ENCODE assay signal across 11 mouse cellular contexts in the genomic region with DNA sequence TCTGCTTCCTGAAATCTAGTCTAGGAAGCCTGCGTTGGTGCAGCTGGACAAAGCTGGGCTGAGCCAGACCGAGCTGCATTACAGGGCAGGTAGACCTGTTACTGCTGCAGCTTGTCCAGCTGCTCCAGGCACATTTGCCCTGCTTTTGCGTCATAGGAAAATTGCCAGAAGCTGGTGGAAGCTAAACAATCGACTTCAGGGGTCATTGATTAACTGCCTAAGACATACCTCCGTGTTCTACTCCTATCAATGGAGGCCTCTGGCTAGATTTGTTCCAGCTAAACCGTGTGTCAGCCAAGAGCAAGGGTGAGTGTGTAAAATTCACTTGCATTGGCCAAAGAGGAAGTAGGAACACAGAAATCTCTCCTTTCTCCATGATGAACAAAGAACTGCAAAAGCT. TPM values are rescaled to one million over a fixed set of nuclear protein-coding genes. Genes with fewer than 3 reads are reported as not detected.
DNase-seq lines count a peak whose midpoint lies in the region; ATAC-seq and TF ChIP-seq lines count a peak whose summit lies in the region.
"Had no signal": no experiment of that assay in that cellular context is flagged by ENCODE, and none has a peak within 500 bp of the region (broad histone marks: within the 10 kb centered on the region; RNA-seq: fewer than 3 reads in every experiment).

No protein-coding gene starts in this region.

- no peak for TF ChIP-seq EP300 in stomach, postnatal 0 days (optimal IDR thresholded peaks at IDR 0.05)

- no peaks in the 10 kb centered on the region for H3K27me3 ChIP-seq in lung, embryonic 15.5 days
- no peaks in the 10 kb centered on the region for H3K27me3 ChIP-seq in kidney, embryonic 14.5 days (ENCODE audit: control insufficient read depth, insufficient read depth, low read length)
- H3K27me3 ChIP-seq in stomach, postnatal 0 days (ENCODE audit: control insufficient read depth, insufficient read depth, low read length), result no peaks in the 10 kb centered on the region

- DNase-seq in adrenal gland, adult (ENCODE audit: inconsistent age in 2 of 2, low spot score in 1 of 2), result peak; percentile 18 to 62
- DNase-seq in adrenal gland, adult 18-20 months (ENCODE audit: low spot score in 2 of 2), result no peak
- DNase-seq in lung, postnatal 36 days, result no peak
- peak; percentile 77 for DNase-seq in stomach, postnatal 0 days (ENCODE audit: low spot score)
- DNase-seq in frontal cortex, postnatal 14 days (ENCODE audit: low spot score in 2 of 2), result no peak
- no peak for DNase-seq in adrenal gland, postnatal 36 days
- DNase-seq: forebrain, postnatal 0 days had no signal

- H3K27ac ChIP-seq in lung, embryonic 15.5 days, result peak overlapping the region; percentile 93
- peak overlapping the region; percentile 15; the same call in 1 of the 2 replicates for H3K27ac ChIP-seq in kidney, embryonic 14.5 days (ENCODE audit: low read depth, low read length)
- H3K27ac ChIP-seq in stomach, postnatal 0 days (replicated peaks), result peak overlapping the region; percentile 92

- peaks cover 66% of the 10 kb centered on the region for H3K4me1 ChIP-seq in lung, embryonic 15.5 days
- H3K4me1 ChIP-seq in kidney, embryonic 14.5 days (ENCODE audit: control insufficient read depth, insufficient read depth, low read length), result peaks cover 16% of the 10 kb centered on the region
- peaks cover 10% of the 10 kb centered on the region for H3K4me1 ChIP-seq in stomach, postnatal 0 days (replicated peaks; ENCODE audit: control insufficient read depth, insufficient read depth)

- no peaks in the 10 kb centered on the region for H3K36me3 ChIP-seq in lung, embryonic 15.5 days
- H3K36me3 ChIP-seq in kidney, embryonic 14.5 days (ENCODE audit: control insufficient read depth, insufficient read depth, low read length), result no peaks in the 10 kb centered on the region
- no peaks in the 10 kb centered on the region for H3K36me3 ChIP-seq in stomach, postnatal 0 days (ENCODE audit: control insufficient read depth, insufficient read depth, low read length)

- H3K4me3 ChIP-seq in lung, embryonic 15.5 days, result no peak overlapping the region
- H3K4me3 ChIP-seq in kidney, embryonic 14.5 days (ENCODE audit: low read length), result no peak overlapping the region
- H3K4me3 ChIP-seq in stomach, postnatal 0 days (ENCODE audit: low read depth, low read length), result no peak overlapping the region

- no peak for ATAC-seq in lung, embryonic 15.5 days (ENCODE audit: borderline replicate concordance, extremely low read depth, low FRiP score, low TSS enrichment)
- ATAC-seq in kidney, embryonic 14.5 days (ENCODE audit: low FRiP score, low TSS enrichment), result no peak
- peak; percentile 60 for ATAC-seq in stomach, postnatal 0 days (ENCODE audit: low FRiP score, low TSS enrichment)
- ATAC-seq: forebrain, postnatal 0 days; hindbrain, embryonic 16.5 days had no signal

- no peaks in the 10 kb centered on the region for H3K9me3 ChIP-seq in lung, embryonic 15.5 days
- no peaks in the 10 kb centered on the region for H3K9me3 ChIP-seq in kidney, embryonic 14.5 days (ENCODE audit: control insufficient read depth, low read length)
- no peaks in the 10 kb centered on the region for H3K9me3 ChIP-seq in stomach, postnatal 0 days (ENCODE audit: control insufficient read depth, low read length)

- no peak overlapping the region for H3K4me2 ChIP-seq in lung, embryonic 15.5 days
- H3K4me2 ChIP-seq in kidney, embryonic 14.5 days (replicated peaks; ENCODE audit: low read depth, low read length), result no peak overlapping the region
- no peak overlapping the region for H3K4me2 ChIP-seq in stomach, postnatal 0 days (replicated peaks; ENCODE audit: low read depth)
- H3K4me2 ChIP-seq: midbrain, embryonic 11.5 days had no signal

- H3K9ac ChIP-seq in lung, embryonic 15.5 days, result no peak overlapping the region
- no peak overlapping the region for H3K9ac ChIP-seq in kidney, embryonic 14.5 days (ENCODE audit: low read depth, low read length)
- no peak overlapping the region for H3K9ac ChIP-seq in stomach, postnatal 0 days (ENCODE audit: low read length)
- H3K9ac ChIP-seq: forebrain, postnatal 0 days had no signal

- 49% methylated on average over 6 of the region's 6 CpGs for WGBS in lung, embryonic 15.5 days
- 51% methylated on average over 6 of the region's 6 CpGs for WGBS in kidney, embryonic 14.5 days
- 13% methylated on average over 6 of the region's 6 CpGs for WGBS in stomach, postnatal 0 days

- no peak for TF ChIP-seq CTCF in stomach, postnatal 0 days (IDR thresholded peaks at IDR 0.05; ENCODE audit: low read depth)

RNA-seq across cellular contexts. Expression of a gene that starts 6.8 kb away (rescaled TPM):
- 10 to 100 TPM in 1 of 2 experiments, 1 to 10 TPM in 1; 7.9 to 19.0 TPM for total RNA-seq in adrenal gland, adult 18-20 months (2021)
- polyA plus RNA-seq in lung, embryonic 15.5 days (2015; fragmentation: Nextera tagmentation; extraction: Ambion mirVana), result 17.9 and 21.0 TPM in 2 replicates
- 6.8 and 7.7 TPM in 2 replicates for polyA plus RNA-seq in kidney, embryonic 14.5 days (2014; fragmentation: Nextera tagmentation; extraction: Ambion mirVana)
- polyA plus RNA-seq in stomach, postnatal 0 days (2015; fragmentation: Nextera tagmentation; extraction: Ambion mirVana), result 74.8 and 79.5 TPM in 2 replicates
- total RNA-seq in adrenal gland, postnatal 36 days (2021), result 10 to 100 TPM; 19.2 to 36.5 TPM

RNA-seq across cellular contexts. Expression of a gene that starts 8.4 kb away (rescaled TPM):
- total RNA-seq in adrenal gland, adult 18-20 months (2021), result 10 to 100 TPM; 62.9 to 71.2 TPM
- polyA plus RNA-seq in lung, embryonic 15.5 days (2015; fragmentation: Nextera tagmentation; extraction: Ambion mirVana), result 50.1 and 54.4 TPM in 2 replicates
- polyA plus RNA-seq in kidney, embryonic 14.5 days (2014; fragmentation: Nextera tagmentation; extraction: Ambion mirVana), result 35.9 and 36.1 TPM in 2 replicates
- 41.0 and 43.5 TPM in 2 replicates for polyA plus RNA-seq in stomach, postnatal 0 days (2015; fragmentation: Nextera tagmentation; extraction: Ambion mirVana)
- 10 to 100 TPM; 60.5 to 73.4 TPM for total RNA-seq in adrenal gland, postnatal 36 days (2021)

RNA-seq across cellular contexts. Expression of a gene that starts 23.4 kb away (rescaled TPM):
- total RNA-seq in adrenal gland, adult 18-20 months (2021), result 100 to 1,000 TPM; 134 to 185 TPM
- polyA plus RNA-seq in lung, embryonic 15.5 days (2015; fragmentation: Nextera tagmentation; extraction: Ambion mirVana), result 1,042 and 1,079 TPM in 2 replicates
- 1,061 and 1,103 TPM in 2 replicates for polyA plus RNA-seq in kidney, embryonic 14.5 days (2014; fragmentation: Nextera tagmentation; extraction: Ambion mirVana)
- 251 and 296 TPM in 2 replicates for polyA plus RNA-seq in stomach, postnatal 0 days (2015; fragmentation: Nextera tagmentation; extraction: Ambion mirVana)
- 100 to 1,000 TPM; 188 to 218 TPM for total RNA-seq in adrenal gland, postnatal 36 days (2021)

RNA-seq across cellular contexts. Expression of a gene that starts 26.6 kb away (rescaled TPM):
- total RNA-seq in adrenal gland, adult 18-20 months (2021), result 10 to 100 TPM; 11.5 to 16.7 TPM
- 24.1 and 24.7 TPM in 2 replicates for polyA plus RNA-seq in lung, embryonic 15.5 days (2015; fragmentation: Nextera tagmentation; extraction: Ambion mirVana)
- polyA plus RNA-seq in kidney, embryonic 14.5 days (2014; fragmentation: Nextera tagmentation; extraction: Ambion mirVana), result 13.1 and 16.5 TPM in 2 replicates
- 2.1 and 2.2 TPM in 2 replicates for polyA plus RNA-seq in stomach, postnatal 0 days (2015; fragmentation: Nextera tagmentation; extraction: Ambion mirVana)
- total RNA-seq in adrenal gland, postnatal 36 days (2021), result 10 to 100 TPM; 18.3 to 18.7 TPM

RNA-seq across cellular contexts. Expression of a gene that starts 46.4 kb away (rescaled TPM):
- 1 to 10 TPM; 2.3 TPM for total RNA-seq in adrenal gland, adult 18-20 months (2021)
- 71.0 and 73.3 TPM in 2 replicates for polyA plus RNA-seq in lung, embryonic 15.5 days (2015; fragmentation: Nextera tagmentation; extraction: Ambion mirVana)
- polyA plus RNA-seq in kidney, embryonic 14.5 days (2014; fragmentation: Nextera tagmentation; extraction: Ambion mirVana), result 53.2 and 65.2 TPM in 2 replicates
- polyA plus RNA-seq in stomach, postnatal 0 days (2015; fragmentation: Nextera tagmentation; extraction: Ambion mirVana), result 27.3 and 27.4 TPM in 2 replicates
- total RNA-seq in adrenal gland, postnatal 36 days (2021), result 1 to 10 TPM; 6.7 to 7.5 TPM

Comparison
In these comparisons a context has a peak if more than half of its experiments do, and no peak if none do; other contexts are left out.
1. DNase-seq: peak in adrenal gland, adult (2 of 2) and stomach, postnatal 0 days (single experiment); none in adrenal gland, adult 18-20 months (0 of 2), lung, postnatal 36 days (single experiment), frontal cortex, postnatal 14 days (0 of 2) and adrenal gland, postnatal 36 days (0 of 2).
2. H3K27ac ChIP-seq: peak in every context shown above with its lines; median percentile 93 in lung, embryonic 15.5 days; 92 in stomach, postnatal 0 days; 15 in kidney, embryonic 14.5 days.